Mouse (Mus musculus): Measurements from ENCODE around the gene Hoxa13.

The Hoxa13 gene

DNA sequence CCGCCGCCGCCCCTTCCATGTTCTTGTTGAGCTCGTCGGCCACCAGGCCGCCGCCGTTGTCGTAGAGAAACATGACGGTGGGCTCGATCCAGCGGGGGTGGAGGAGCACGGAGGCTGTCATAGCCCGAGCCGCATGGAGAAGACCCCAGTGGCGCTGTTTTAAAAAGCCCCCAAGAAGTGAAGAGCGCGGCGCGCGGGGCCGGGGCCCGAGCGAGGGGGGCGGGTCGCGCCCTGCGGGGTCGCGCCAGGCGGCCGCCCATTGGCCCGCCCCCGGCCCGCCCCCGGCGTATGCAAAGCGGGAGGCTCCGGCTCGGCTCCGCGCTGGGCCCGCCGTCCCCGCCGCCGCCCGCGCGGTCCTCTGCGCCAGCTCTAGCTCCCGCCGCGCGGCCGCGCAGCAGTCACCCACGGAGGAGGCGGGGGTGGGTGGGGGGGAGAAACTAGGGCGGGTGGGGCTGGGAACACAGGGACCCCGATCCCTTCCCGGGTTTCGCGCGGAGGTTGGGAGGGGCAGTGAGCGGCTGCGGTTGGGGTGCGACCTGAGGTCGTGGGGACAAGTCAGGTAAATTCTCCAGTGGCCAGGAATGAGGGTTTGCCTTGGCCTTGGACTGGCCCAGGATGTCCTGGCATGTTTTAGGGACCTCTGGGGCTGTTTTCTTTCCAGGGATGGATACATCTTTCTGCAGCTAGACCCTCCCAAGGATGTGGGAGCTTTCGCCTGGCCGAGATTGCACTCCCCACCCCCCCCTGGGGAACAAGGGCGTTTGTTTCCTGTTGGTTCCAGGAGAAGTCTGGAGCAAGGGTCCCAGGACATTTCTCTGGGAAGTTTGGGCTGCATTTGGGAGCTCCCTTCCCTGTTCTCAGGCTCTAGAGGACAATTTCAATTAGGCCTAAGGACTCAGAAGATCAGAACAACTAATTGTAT lies at the start of gene Hoxa13:
Gene Hoxa13, minus strand, starts transcription at position 227 of the 922 bp plus-strand sequence.
- no peak for DNase-seq (ENCODE audit: low spot score)

DNA sequence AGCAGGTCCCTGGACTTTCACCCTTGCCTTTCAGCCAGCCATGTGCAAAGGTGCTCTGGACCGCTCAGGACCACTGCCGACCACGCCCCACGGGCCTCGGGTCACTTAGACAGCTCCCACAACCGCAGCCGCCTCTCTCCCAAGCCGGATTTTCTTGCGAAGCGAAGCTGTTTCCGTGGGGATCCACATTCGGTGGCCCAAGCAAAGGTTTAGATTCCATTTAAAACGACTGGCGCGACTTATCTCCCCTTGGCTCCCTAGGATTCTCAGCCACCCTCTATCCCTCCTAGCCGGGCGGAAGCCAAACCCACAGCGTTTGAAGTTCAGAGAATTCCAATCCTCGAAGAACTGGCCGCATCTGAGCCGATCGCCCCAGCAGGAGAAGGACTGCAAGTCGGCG lies 49.7 kb upstream of the Hoxa13 start:
- no peak for DNase-seq (ENCODE audit: low spot score)

DNA sequence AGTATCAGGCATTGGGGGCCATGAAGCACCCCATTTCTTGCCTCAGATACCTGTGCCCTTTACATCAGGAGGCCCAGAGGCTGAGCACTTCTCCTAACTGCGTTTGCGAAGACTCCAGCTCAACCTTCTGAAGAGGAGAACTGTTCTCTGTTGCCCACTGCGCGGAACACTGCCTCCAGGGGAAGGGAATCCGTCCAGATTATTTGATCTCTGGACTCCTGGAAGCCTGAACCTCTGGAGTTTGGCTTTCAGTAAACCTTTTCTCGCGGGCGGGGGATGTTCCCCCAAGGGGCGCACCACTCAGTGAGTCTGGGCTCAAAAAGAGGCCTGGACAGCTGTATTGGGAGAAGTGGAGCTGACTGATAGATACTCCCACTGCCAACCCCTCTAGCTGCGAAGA lies 49.1 kb upstream of the Hoxa13 start:
- no peak for DNase-seq (ENCODE audit: low spot score)

DNA sequence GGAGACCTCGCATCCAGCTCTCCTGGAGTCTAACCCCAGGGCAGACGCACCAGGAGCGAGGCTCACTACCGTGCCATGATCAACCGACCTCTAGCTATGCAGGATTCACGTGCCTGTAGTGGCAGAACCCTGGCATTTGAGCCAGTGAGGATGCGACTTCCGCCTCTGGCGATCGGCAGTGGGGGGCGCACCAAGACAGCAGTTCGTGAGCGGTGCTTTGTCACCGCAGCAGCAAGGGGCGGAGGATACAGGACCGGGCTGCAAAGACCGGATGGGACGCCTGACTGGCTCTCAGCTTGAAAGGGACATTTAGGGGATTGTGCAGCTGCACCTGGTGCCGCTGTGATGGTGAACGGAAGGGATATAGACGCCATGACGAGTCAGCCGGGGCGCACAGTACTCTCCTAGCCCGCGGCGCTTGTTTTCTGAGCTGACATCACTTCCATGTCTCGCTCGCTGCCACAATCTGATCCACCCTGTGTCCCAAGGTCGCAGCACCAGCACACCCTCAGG lies 45.3 kb upstream of the Hoxa13 start:
- peak; percentile 42 for DNase-seq (ENCODE audit: low spot score)

DNA sequence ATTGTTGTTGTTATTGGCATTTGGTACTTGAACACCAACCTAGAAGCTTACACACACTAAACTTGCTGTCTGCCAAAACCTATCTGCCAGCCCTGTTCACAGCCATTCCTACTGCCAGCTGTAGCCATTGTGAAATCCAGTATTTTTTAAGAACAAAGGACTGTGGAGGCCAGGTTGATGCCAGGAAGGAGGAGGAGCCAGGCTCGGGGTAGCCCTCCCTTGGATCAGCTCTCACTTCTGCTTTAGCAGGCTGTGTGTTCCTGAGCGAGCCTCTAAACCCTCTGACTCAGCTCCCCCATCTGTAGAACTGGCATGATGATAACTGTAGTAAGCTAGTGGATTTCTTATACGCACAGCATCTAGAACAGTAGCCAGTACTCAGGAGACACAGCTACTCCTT lies 42.7 kb upstream of the Hoxa13 start:
- no peak for DNase-seq (ENCODE audit: low spot score)

DNA sequence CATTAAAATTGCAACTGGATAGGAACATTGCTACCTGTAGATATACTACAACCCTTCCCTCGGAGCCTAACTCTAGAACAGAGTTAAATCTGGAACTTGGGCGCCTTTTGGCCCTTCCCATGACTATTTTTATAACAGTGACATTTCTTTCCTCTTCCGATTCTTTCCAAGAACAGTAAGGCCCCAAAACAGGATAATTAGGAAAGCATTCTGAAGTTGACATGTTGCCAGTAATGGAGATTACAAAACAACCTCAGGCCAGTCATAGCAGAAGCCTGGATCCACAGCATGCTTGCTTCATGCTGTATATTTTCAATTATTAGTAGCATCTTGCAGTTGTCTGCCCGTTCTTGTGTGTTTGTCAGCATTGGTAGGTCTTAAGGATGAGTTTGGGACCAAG lies 40.1 kb upstream of the Hoxa13 start:
- DNase-seq (ENCODE audit: low spot score), result no peak

DNA sequence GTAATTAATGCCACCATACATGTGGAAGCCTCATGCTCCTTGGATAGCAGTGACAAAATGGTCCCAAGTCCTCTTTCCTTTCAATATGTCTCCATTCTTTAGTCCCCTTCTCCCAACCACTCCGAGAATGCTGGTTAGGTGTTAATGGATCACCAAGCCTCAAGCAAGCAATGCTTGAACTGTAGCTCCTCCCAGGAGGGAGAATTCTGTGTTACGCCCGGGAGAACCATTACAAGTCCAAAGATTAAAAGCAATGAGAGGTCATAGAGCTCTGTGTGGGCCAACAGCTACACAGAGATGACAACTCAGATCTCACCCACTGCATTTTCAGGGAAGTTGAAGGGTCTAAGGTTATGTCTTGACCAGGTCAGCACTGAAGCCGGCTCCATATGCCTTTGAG lies 37.8 kb upstream of the Hoxa13 start:
- DNase-seq (ENCODE audit: low spot score), result no peak

DNA sequence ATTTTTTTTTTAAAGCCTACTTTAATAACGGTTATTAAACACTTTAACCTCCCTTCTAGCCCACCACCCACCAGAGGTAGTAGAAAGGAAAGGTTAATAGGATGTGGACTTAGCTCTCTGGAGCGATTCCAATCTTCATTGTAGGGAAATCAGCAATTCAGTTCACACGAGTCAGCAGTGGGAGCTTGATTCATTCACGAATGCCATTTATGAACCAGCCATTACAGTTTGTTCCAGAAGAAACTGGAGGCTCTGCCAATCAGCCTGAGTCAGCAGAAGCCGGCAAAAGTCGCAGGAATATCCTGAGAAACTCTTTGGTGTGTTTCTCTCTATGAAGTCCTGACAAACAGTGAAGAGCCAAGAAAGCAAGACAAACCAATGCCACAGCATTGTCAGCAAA lies 33.9 kb upstream of the Hoxa13 start:
- no peak for DNase-seq (ENCODE audit: low spot score)

DNA sequence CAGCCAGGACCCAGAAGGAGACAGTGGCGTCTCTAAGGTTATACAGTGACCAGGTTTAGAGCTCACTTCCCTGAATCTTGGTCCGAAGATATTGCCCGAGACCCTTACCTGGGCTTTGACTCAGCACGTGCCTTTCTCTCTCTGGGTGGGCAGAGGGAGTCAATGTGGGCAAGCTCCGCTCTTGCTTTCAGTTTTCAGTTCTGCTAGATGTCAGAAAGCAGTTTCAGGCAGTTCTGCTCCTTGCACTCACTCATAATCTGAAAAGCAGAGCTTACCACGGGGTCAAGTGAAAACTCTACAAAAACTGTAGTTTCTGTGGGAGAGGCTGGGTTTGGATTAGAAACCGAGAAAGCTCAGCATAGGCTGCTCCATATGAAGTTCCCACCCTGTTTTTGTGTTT lies 31.6 kb upstream of the Hoxa13 start:
- no peak for DNase-seq (ENCODE audit: low spot score)

DNA sequence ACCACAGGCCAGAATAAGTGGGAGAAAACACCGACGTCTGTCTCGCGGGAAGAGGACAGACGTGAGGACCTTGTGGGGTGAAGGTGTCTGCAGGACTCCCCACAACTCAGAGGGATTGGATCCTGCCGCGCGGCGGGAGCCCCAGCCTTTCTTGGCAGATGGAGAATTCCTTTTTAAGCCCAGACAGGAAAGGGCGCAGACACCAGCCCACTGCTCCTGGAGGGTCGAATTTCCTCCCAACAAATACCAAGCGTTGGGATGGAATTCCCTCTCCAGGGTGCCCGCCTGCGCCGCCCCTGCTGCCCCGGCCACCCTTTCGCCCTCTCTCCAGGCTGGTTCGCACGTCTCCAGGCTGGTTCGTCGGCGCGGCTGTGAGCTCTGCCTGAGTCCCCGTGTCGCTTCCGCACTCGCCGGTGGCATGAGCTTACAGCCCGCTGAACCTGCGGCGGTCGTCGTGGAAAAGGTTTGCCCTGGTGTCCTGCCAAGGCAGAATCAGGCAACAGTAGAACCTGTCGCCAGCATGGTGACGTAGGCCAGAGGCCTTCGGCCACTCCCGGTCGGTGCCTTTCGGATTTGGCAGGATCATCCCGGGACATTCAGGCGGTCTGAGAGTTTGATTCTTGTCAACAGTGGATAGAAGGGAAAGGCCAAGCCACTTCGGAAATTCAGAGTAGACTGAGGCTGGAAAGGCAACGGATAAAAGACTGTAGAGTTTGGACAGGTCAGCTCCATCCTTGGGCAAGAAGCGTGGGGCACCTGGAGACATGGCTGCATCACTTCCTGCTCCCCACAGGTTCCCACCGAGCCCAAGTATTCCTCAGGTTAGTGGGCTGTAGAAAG lies 30.6 kb upstream of the Hoxa13 start:
- DNase-seq (ENCODE audit: low spot score), result no peak

DNA sequence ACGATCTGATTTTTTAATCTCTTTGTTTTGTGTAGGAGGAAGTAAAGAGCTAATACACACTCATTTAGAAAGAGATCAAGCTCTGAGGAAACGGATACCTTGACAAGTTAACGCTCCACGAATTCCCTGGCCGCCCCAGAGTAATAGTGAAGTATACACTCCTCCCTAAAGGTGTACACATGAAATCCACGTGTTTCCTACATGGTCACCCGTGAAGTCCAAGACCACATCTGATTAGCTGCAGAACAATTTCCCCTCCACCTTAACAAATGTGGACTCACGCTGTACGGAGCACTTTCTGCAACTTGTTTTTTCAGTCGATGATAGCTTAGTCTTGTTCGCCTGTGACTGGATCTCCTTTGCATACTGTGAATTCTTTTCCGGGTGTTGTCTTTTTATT lies 29.5 kb upstream of the Hoxa13 start:
- DNase-seq (ENCODE audit: low spot score), result no peak

DNA sequence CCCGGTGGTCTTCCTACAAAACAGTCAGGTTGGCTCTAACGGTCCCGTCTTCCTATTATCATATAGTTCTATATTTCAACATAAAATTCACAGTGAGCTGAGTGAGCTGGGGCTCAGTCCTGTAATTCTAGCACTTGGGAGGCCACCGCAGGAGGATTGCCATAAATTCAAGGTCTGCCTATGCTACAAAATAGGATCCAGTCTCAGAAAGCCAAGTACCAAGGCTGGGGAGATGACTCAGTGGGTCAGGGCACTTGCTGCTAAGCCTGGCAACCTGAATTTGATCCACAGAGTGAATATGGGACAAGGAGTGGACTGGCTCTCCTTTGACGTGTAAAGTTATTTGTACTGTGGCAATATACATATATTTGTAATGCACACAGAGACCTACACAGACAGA lies 23.2 kb upstream of the Hoxa13 start:
- DNase-seq (ENCODE audit: low spot score), result no peak

DNA sequence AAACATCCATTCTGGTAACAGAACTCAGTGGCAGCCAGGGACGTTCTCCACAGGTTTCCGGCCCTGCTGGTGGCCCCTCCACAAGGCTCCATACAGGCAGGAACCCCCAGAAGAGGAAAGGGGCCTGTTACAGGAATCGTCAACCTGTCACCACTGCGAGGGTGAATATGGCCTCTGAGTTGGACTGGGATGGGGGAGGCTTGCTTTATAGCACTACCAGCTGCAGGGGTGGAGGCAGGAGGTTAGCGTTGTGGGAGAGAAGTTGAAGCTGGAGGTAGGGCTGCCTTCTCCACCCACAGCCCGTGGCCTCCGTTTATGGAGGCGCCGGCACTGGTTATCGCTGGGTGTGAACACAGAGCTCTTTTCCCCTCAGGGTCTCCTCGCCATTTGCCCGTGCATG lies 20.4 kb upstream of the Hoxa13 start:
- no peak for DNase-seq (ENCODE audit: low spot score)

DNA sequence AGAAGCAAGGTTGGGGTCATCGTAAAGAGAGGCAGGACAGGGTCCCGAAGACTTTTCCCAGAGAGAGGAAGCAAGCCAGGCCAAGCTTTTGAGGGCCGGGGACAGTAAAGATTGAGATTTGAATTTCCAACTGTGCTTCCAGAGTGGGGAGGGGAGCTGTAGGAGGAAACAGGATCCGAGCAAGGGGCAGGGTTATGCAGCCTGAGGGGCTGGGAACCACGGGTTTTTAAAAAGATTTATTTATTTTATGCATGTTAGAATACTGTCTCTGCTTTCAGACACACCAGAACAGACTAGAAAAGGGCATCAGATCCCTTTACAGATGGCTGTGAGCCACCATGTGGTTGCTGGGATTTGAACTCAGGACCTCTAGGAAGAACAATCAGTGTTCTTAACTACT lies 16.2 kb upstream of the Hoxa13 start:
- DNase-seq (ENCODE audit: low spot score), result no peak

DNA sequence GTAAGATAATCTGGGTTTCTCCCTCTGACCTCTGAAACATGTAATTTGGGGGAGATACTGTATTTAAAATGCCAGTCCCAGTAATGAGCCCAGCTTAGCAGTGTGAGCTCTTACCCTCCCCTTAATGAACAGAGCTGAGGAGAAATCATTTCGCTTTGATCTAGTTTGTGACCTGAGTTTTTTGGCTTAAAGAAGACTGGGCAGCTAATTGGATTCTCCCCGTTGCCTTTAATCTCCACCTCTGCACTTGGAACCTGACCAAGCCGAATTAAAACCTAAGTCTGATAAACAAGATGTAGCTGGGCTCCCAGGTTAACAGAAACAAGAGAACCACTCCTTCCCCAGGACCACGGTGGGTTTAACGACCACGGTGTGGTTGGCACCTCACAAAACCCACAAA lies 15.7 kb upstream of the Hoxa13 start:
- DNase-seq (ENCODE audit: low spot score), result no peak

DNA sequence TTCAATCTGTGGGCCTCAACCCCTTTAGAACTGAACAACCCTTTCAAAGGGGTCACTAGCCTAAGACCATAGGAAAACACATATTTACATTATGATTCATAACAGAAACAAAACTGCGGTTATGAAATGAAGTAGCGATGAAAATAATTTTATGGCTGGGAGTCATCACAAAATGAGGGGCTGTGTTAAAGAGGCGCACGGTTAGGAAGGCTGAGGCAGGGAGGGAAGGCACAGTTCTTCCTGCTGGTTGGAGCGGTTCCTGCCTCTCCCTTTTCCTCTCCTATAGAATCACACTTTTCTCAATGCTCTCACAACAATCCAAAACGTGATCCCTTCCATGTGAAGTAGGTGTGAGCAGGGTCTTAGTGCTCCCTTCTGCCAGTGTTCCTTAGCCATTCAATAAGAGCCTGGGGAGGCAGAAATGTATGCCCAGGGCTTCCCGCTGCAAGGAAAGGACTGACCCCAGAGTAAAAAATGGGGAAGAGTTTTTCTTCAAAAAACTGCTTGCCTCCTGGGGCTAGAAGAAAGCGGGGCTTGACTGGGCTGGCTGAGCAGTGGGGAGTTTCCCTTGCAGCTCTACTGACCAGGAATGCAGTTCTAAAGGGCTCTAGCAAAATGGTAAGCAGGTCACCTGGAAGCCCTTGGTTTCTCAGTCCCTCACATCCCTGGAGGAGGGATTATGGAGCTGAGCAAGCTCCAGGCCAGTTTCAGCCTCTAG lies 15.0 kb upstream of the Hoxa13 start:
- DNase-seq (ENCODE audit: low spot score), result no peak

DNA sequence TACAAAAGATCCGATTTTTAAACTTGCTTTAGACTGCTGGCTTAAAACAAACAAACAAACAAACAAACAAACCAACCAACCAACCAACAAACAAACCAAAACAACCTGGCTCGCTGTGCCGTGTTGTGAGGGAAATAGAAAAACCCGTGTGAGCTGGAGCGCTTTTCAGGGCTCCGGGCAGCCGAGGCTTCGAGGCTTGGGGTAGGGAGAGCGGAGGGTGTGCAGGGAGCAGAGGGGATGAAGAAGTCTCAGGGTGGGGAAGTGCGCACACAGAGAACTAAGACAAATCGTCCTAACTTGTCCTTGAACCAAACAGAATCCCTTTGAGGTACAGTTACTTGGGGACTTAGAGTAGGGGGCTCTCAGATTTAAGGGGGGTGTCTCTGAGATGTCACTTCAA lies 13.9 kb upstream of the Hoxa13 start:
- DNase-seq (ENCODE audit: low spot score), result no peak

DNA sequence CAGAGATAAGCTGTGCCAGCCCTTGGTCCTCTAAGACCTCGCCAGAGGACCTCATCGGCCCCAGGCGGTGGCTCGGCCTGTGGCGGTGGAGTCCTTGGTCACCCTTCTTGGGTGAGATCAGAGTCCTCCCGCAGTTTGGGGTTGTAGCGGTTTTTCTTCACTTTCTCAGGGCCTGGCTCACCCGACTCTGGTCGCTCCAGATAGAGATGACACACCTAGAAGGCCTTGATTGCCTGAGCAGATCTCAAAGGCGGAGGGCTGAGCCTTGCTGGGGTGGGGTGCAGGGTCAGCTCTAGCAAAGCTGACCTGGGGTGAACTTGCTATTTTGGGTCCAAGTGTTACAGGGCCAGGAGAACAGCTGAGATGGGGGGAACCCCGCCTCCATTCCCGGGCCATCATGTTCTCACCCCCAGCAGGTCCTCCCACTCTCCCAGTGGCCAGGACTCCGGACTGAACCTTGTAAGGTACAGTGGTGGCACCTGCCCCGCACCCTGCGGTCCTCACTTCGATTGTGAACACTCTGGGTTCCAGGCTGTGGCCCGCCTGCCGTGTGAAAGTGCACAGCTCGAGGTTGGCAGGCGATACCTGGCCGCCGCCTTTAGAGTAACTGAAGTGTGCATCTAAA lies 13.1 kb upstream of the Hoxa13 start:
- DNase-seq (ENCODE audit: low spot score), result no peak

DNA sequence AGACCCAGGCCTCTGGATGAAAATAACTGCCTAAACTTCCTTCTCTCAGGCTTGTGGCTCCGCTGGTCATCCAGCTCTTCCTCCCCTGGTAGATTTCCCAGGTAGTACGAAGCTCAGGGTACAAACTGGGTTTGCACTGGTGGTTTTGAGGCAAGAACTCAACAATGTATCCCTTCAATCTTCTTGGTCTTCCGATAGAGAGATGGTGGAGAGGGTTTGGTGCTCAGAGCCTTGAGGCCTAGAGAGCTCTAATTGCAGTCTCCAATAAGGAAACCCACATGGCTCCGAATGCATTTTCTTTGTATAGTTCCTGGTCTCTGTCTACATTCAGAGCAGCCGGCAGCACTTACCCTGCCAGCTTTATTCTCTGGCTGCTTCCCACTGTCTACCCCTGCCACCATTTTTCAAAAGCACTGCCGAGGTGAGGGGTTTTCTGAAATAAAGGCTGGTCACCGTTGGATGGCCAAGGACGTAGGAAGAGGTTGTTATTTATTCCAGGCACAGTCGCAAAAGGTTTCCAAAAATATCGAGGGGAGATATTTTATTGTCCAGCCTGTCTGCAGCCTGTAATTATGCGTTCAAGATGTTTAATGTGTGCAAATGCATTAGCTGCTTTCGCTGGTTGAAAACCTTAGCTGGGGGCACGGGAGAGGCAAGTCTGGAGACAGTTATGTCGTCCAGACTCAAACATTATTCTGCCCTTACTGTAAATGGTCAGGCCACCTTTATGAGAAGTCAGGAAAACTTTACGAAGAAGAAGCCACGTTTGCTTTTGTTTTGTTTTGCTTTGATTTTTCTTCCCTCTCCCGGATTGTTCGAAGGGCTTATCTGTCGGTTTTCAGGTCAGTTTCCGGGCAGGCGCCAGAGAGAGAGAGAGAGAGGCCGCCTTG lies 12.3 kb upstream of the Hoxa13 start:
- DNase-seq (ENCODE audit: low spot score), result no peak

DNA sequence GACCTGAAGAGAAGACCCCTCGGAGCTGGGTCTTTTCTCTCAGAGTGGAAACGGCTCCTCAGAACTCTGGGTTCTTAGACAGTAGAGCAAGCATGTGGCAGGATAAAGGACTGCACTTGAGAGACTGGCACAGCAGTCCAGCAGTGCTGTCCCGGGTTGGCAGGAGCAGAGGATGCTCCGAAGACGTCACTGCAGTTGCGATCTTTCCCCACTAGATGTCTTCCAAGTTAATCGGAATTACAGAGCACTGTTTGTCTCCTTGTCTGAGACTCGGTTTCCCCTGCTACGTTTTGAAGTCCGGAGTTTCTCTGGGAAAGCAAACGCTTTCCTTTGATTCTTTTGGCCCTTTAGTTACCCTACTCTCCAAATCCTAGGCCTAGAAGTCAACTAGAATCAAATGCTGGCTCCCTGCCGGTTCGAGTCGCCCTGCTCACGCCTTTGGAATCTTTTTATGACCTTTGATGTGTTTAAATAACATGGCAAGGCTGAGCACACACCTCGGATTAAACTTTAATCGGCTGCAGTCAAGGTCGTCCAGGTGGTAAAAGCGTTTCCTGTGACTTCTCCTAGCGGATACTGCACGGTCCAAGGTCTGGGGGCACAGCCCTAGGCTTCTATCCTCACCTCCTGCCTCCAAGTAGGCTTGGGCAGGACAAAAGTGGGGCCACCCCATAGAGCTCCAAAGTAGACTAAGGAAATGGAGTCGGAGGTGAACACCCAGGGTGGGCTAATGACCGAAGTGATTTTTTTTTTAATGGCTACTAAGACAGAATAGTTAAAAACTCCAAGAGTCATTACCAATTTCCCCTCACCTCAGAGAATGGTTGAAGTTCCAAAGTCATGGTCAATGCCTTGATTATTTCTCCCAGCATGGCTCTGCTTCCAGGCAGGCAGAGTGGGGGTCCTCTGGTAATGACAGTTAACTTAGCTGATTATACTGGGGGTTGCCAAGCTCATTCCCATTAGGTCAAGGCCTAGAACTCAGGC lies 10.1 kb upstream of the Hoxa13 start:
- no peak for DNase-seq (ENCODE audit: low spot score)
